Mouse (Mus musculus) MEL (cell line): Measurements from ENCODE around the gene Abca6.

ENCODE experiments used
- CTCF ChIP-seq, 3 experiments: IDR thresholded peaks in 2 of 3; conservative IDR thresholded peaks in 1 of 3; 2 replicates each; pipeline ENCODE4 v1.5.1; 2011 to 2012; ENCODE audit warnings: low read length in 3 of 3, low read depth in 2 of 3, mild to moderate bottlenecking in 2 of 3, improper control_type of control experiment in 1 of 3, inconsistent platforms in 1 of 3, mixed read lengths in 1 of 3, moderate library complexity in 1 of 3; ENCODE audit not compliant: control insufficient read depth in 1 of 3, insufficient read depth in 1 of 3, poor library complexity in 1 of 3, severe bottlenecking in 1 of 3
- EP300 ChIP-seq, 2 experiments: IDR thresholded peaks; 2 replicates each; pipeline ENCODE4 v1.6.1; 2011; ENCODE audit warnings: improper control_type of control experiment in 2 of 2, low read length in 2 of 2, low read depth in 1 of 2, mild to moderate bottlenecking in 1 of 2
- GATA1 ChIP-seq: IDR thresholded peaks from 2 replicates; pipeline ENCODE4 v1.6.1; 2011; ENCODE audit warnings: low read depth, low read length, improper control_type of control experiment
- MXI1 ChIP-seq: IDR thresholded peaks from 2 replicates; pipeline ENCODE4 v1.6.1; 2011; ENCODE audit warnings: mild to moderate bottlenecking, low read depth, low read length, improper control_type of control experiment
- POLR2A ChIP-seq, 2 experiments: IDR thresholded peaks; 2 replicates each; pipeline ENCODE4 v1.6.1; 2011 to 2012; ENCODE audit warnings: low read length in 2 of 2, mild to moderate bottlenecking in 2 of 2, control low read depth in 1 of 2, improper control_type of control experiment in 1 of 2, low read depth in 1 of 2, moderate library complexity in 1 of 2; ENCODE audit not compliant: control insufficient read depth in 1 of 2, insufficient read depth in 1 of 2, poor library complexity in 1 of 2

GRCm38 (mm10) chr11:110203930-110204329 is 47.6 kb downstream of the Abca6 start:
- no peak for TF ChIP-seq POLR2A (IDR thresholded peaks at IDR 0.05; ENCODE audit: control insufficient read depth in 1 of 2, insufficient read depth in 1 of 2, low read depth in 1 of 2, low read length in 2 of 2, poor library complexity in 1 of 2)
- TF ChIP-seq GATA1, result no peak
- TF ChIP-seq MXI1, result no peak
- no peak for TF ChIP-seq CTCF (IDR thresholded peaks at IDR 0.05 in 2 of 3, conservative IDR thresholded peaks at IDR 0.05 in 1 of 3; ENCODE audit: control insufficient read depth in 1 of 3, insufficient read depth in 1 of 3, low read depth in 2 of 3, low read length in 3 of 3, poor library complexity in 1 of 3, severe bottlenecking in 1 of 3)
- TF ChIP-seq EP300 (IDR thresholded peaks at IDR 0.05; ENCODE audit: low read depth in 1 of 2, low read length in 2 of 2), result no peak
